Mouse (Mus musculus): ENCODE measurements around the gene Nfrkb.

DNA sequence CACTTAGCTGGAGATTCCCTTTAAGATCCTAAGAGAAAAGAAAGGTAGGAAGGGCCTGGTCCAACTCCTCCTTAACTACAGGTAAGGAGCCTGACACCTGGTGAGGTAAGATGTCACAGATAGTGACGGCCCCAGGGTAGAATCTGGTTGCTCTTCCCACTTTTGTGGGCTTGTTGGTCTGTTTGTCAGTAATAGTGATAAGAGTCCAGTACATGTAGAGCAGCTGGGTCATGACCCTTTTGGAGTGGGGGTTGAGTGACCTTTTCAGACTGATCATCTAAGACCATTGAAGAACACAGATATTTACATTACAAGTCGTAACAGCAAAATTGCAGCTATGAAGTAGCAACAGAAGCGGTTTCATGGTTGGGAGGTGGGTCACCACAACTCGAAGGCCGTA is 1.2 kb downstream of the Nfrkb start:
- TF ChIP-seq POLR2A (IDR thresholded peaks at IDR 0.05; ENCODE audit: borderline replicate concordance, extremely low read depth, insufficient read depth, insufficient read length, poor library complexity, severe bottlenecking) = no peak
- TF ChIP-seq CTCF (IDR thresholded peaks at IDR 0.05; ENCODE audit: borderline replicate concordance, extremely low read depth, insufficient read depth, insufficient read length) = no peak

Data from brain, embryonic 14.5 days (tissue).